Mouse (Mus musculus): Measurements from ENCODE around the gene Gm10130. TPM values are rescaled to one million over a fixed set of nuclear protein-coding genes. Genes with fewer than 3 reads are reported as not detected.
"Not testable (repeated sequence)": the region's sequence is repeated elsewhere in the genome, so short reads cannot be mapped to it uniquely, and the experiment has no call there.

The Gm10130 gene
- polyA plus RNA-seq, 1 experiment: 2.4 TPM

DNA sequence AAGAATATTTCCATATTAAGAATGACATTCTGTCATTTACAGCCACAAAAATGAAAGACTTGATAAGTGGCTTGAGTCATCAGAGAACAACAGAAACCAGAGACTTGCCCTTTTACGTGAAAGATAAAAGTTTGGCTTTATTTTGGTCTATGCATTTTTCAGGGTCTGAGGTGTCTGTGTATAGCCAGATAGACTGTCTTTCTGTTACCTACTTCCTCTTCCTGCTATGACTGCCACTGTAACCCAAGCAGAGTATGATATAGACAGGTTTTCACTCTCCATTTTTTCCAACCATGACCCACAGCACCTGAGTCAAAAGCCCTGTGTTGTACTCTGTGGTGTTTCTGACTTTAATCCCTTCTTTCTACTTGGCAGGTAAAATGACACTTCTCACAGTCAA, 66.7 kb downstream of the Gm10130 start:
- H3K4me1 ChIP-seq (ENCODE audit: control insufficient read depth, insufficient read depth, low read length): no peaks in the 10 kb centered on the region
- TF ChIP-seq CTCF (IDR thresholded peaks at IDR 0.05; ENCODE audit: low read depth, low read length) (no peak), POLR2A (IDR thresholded peaks at IDR 0.05; ENCODE audit: borderline replicate concordance, low read depth, low read length) (no peak)
- no peak overlapping the region for H3K4me3 ChIP-seq (ENCODE audit: insufficient read depth, low read length)
- no peak overlapping the region for H3K27ac ChIP-seq (ENCODE audit: insufficient read depth, low read depth, low read length)

DNA sequence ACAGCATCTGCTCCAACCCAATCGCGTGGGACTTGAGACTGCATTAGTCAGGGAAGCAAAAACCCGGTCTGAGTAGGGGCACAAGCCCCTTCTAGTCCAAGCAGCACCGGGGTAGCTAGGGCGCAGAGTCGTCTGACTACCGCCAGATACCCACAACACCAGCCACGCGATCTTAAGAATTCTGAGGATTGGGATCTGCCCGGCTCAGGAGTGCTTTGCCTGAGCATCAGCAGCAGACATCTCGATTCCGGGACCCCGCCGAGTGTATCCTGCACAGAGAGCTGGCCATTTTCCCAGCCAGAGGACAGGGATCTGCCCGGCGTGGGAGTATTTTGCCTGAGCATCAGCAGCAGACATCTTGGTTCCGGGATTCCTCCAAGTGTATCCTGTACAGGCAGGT, 88.6 kb downstream of the Gm10130 start:
- H3K27ac ChIP-seq (ENCODE audit: insufficient read depth, low read depth, low read length); H3K4me1 ChIP-seq (ENCODE audit: control insufficient read depth, insufficient read depth, low read length); H3K4me3 ChIP-seq (ENCODE audit: insufficient read depth, low read length): not testable (repeated sequence)

Other genes starting within 250 kb of the Gm10130 start
- gene Zfp120, start 187.0 kb upstream of the Gm10130 start, polyA plus RNA-seq (2012; ENCODE audit: insufficient read depth, insufficient read length, missing spikeins): 21.0 and 21.5 TPM in 2 replicates
- not detected in 2 replicates for gene Gm10770, start 144.0 kb upstream of the Gm10130 start, polyA plus RNA-seq (2012; ENCODE audit: insufficient read depth, insufficient read length, missing spikeins)
- gene Gm14139, start 141.9 kb upstream of the Gm10130 start, polyA plus RNA-seq (2012; ENCODE audit: insufficient read depth, insufficient read length, missing spikeins): not detected in 2 replicates
- gene Zfp937, start 105.6 kb upstream of the Gm10130 start, polyA plus RNA-seq (2012; ENCODE audit: insufficient read depth, insufficient read length, missing spikeins): 1.5 and 1.9 TPM in 2 replicates
- gene Gm21994, start 68.1 kb upstream of the Gm10130 start, polyA plus RNA-seq (2012; ENCODE audit: insufficient read depth, insufficient read length, missing spikeins): 1.4 and 2.7 TPM in 2 replicates
- not detected in 2 replicates for gene Gm14124, start 66.2 kb upstream of the Gm10130 start, polyA plus RNA-seq (2012; ENCODE audit: insufficient read depth, insufficient read length, missing spikeins)
- 1.2 and 1.8 TPM in 2 replicates for gene 3300002I08Rik, start 39.1 kb downstream of the Gm10130 start, polyA plus RNA-seq (2012; ENCODE audit: insufficient read depth, insufficient read length, missing spikeins)
- gene Zfp442, start 127.8 kb downstream of the Gm10130 start, polyA plus RNA-seq (2012; ENCODE audit: insufficient read depth, insufficient read length, missing spikeins): 1.5 and 3.1 TPM in 2 replicates
- gene Zfp345, start 161.4 kb downstream of the Gm10130 start, polyA plus RNA-seq (2012; ENCODE audit: insufficient read depth, insufficient read length, missing spikeins): not detected in 2 replicates
- not detected in 2 replicates for gene Cst7, start 246.7 kb downstream of the Gm10130 start, polyA plus RNA-seq (2012; ENCODE audit: insufficient read depth, insufficient read length, missing spikeins)

All from bone marrow macrophage, adult 2 months (primary cell).